Mouse (Mus musculus) cerebellum, postnatal 4 days (tissue): ENCODE measurements at regions not wholly inside any gene's neighbourhood (a gene's known extent, or its start where the extent isn't known, plus 50 kb on each side); places are given as distances from the start of the nearest gene placed in this dataset.

Experiments used
- DNase-seq, 2 experiments: peaks; one replicate each; pipeline ENCODE4 v3.0.0; 2022; ENCODE audit warnings: low spot score in 2 of 2, mixed read lengths in 1 of 2

- no peak for DNase-seq
Measured at GRCm38 (mm10) chr7:136161526-136161925, 445.4 kb upstream of the Mki67 start.

GRCm38 (mm10) chr7:136164834-136165233 is 448.7 kb upstream of the Mki67 start:
- no peak for DNase-seq

- DNase-seq = no peak
Measured at GRCm38 (mm10) chr7:136169261-136169660, 453.1 kb upstream of the Mki67 start.

GRCm38 (mm10) chr7:136176373-136176772 is 460.2 kb upstream of the Mki67 start:
- DNase-seq = no peak

- no peak for DNase-seq
Measured at GRCm38 (mm10) chr7:136180996-136181395, 464.8 kb upstream of the Mki67 start.

- no peak for DNase-seq
Measured at GRCm38 (mm10) chr7:136182101-136182500, 465.9 kb upstream of the Mki67 start.

- DNase-seq = no peak
Measured at GRCm38 (mm10) chr7:136196424-136197160, 480.4 kb upstream of the Mki67 start.

GRCm38 (mm10) chr7:136208879-136209278 is 492.7 kb upstream of the Mki67 start:
- DNase-seq = no peak

- DNase-seq = no peak
Measured at GRCm38 (mm10) chr7:136209299-136210171, 493.4 kb upstream of the Mki67 start.

GRCm38 (mm10) chr7:136212492-136212891 is 496.3 kb upstream of the Mki67 start:
- no peak for DNase-seq

GRCm38 (mm10) chr7:136213057-136213961 is 497.1 kb upstream of the Mki67 start:
- no peak for DNase-seq

GRCm38 (mm10) chr7:136213962-136214308 is 497.8 kb upstream of the Mki67 start:
- no peak for DNase-seq

GRCm38 (mm10) chr7:136214415-136214814 is 498.3 kb upstream of the Mki67 start:
- DNase-seq = no peak

GRCm38 (mm10) chr7:136216734-136217133 is 500.6 kb upstream of the Mki67 start:
- no peak for DNase-seq

GRCm38 (mm10) chr7:136219564-136220244 is 503.5 kb upstream of the Mki67 start:
- DNase-seq = no peak

- no peak for DNase-seq
Measured at GRCm38 (mm10) chr7:136220245-136221167, 504.3 kb upstream of the Mki67 start.

- DNase-seq = no peak
Measured at GRCm38 (mm10) chr7:136221620-136222019, 505.5 kb upstream of the Mki67 start.

GRCm38 (mm10) chr7:136226031-136226430 is 509.9 kb upstream of the Mki67 start:
- DNase-seq = no peak

GRCm38 (mm10) chr7:136228331-136228730 is 512.2 kb upstream of the Mki67 start:
- no peak for DNase-seq

- DNase-seq = no peak
Measured at GRCm38 (mm10) chr7:136229592-136229991, 513.4 kb upstream of the Mki67 start.
